Comparison of ENCODE assay signal across 9 mouse cellular contexts in the genomic region with DNA sequence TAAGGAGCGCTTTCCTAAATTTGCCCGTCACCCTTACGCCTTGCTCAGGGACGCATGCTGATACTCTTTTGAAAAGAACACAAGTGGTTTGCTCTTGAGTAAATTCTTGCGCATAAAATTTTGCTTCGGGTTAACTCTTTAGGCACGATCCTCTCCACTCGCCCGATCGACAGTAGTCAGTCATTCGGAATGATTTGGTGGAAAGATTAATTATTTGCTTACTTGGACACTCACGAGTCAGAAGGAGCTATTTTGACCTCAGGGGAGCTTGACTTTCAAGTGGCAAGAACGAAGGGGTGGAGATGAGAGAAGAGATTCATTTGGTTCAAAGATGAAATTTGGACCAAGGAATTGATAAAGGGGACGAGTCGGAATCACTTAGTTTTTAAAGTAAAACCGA. TPM values are rescaled to one million over a fixed set of nuclear protein-coding genes. Genes with fewer than 3 reads are reported as not detected.
DNase-seq lines count a peak whose midpoint lies in the region; ATAC-seq and TF ChIP-seq lines count a peak whose summit lies in the region.
"Had no signal": no experiment of that assay in that cellular context is flagged by ENCODE, and none has a peak within 500 bp of the region (broad histone marks: within the 10 kb centered on the region; RNA-seq: fewer than 3 reads in every experiment).

No protein-coding gene starts in this region.

- ATAC-seq in erythroblast, adult 5-6 weeks (replicated peaks; ENCODE audit: low FRiP score, poor library complexity, severe bottlenecking), result no peak
- ATAC-seq in forebrain, embryonic 13.5 days, result peak; percentile 28; the same call in 1 of the 2 replicates
- ATAC-seq in limb, embryonic 14.5 days (ENCODE audit: low FRiP score, low read depth), result no peak
- no peak for ATAC-seq in stomach, embryonic 14.5 days (ENCODE audit: insufficient number of reproducible peaks, insufficient read depth, low FRiP score, low read depth)

- DNase-seq in CH12.LX (ENCODE audit: extremely low read depth), result peak; percentile 37
- DNase-seq in limb, embryonic 14.5 days (ENCODE audit: low spot score), result peak; percentile 25
- no peak for DNase-seq in adrenal gland, adult 8-10 months
- no peak for DNase-seq in gastrocnemius, postnatal 14 days

- no peak for TF ChIP-seq POLR2A in CH12.LX (IDR thresholded peaks at IDR 0.05; ENCODE audit: low read depth, low read length)
- no peak for TF ChIP-seq POLR2A in limb, embryonic 14.5 days (IDR thresholded peaks at IDR 0.05; ENCODE audit: borderline replicate concordance, extremely low read depth, insufficient read depth, insufficient read length)

- peak overlapping the region; percentile 78 for H3K4me3 ChIP-seq in erythroblast, embryonic 14.5 days (replicated peaks)
- peak overlapping the region; percentile 57 to 96 (median 94) for H3K4me3 ChIP-seq in CH12.LX (replicated peaks in 1 of 3; ENCODE audit: low read depth in 2 of 3, low read length in 2 of 3, poor library complexity in 1 of 3)
- H3K4me3 ChIP-seq in forebrain, embryonic 13.5 days, result peak overlapping the region; percentile 98
- H3K4me3 ChIP-seq in limb, embryonic 14.5 days (replicated peaks; ENCODE audit: low read length), result peak overlapping the region; percentile 90
- peak overlapping the region; percentile 93 for H3K4me3 ChIP-seq in stomach, embryonic 14.5 days (ENCODE audit: low read depth, low read length)

- no peak for TF ChIP-seq EP300 in CH12.LX (IDR thresholded peaks at IDR 0.05; ENCODE audit: low read length)

- peak overlapping the region; percentile 78 for H3K4me2 ChIP-seq in CH12.LX (ENCODE audit: insufficient read depth, low read depth, poor library complexity, severe bottlenecking)
- H3K4me2 ChIP-seq in forebrain, embryonic 13.5 days, result peak overlapping the region; percentile 93
- peak overlapping the region; percentile 58 for H3K4me2 ChIP-seq in limb, embryonic 14.5 days (replicated peaks; ENCODE audit: low read depth, low read length, severe bottlenecking)
- H3K4me2 ChIP-seq in stomach, embryonic 14.5 days (replicated peaks; ENCODE audit: low read depth, low read length), result peak overlapping the region; percentile 81

- H3K9ac ChIP-seq in CH12.LX (ENCODE audit: insufficient read depth, low read depth), result peak overlapping the region; percentile 78
- peak overlapping the region; percentile 89 for H3K9ac ChIP-seq in forebrain, embryonic 13.5 days
- peak overlapping the region; percentile 94 for H3K9ac ChIP-seq in limb, embryonic 14.5 days (ENCODE audit: low read depth, low read length, severe bottlenecking)
- peak overlapping the region; percentile 14 for H3K9ac ChIP-seq in stomach, embryonic 14.5 days (replicated peaks; ENCODE audit: low read depth, low read length)

- TF ChIP-seq CTCF in CH12.LX (conservative IDR thresholded peaks at IDR 0.05 in 1 of 2, IDR thresholded peaks at IDR 0.05 in 1 of 2; ENCODE audit: low read depth in 2 of 2, low read length in 2 of 2), result no peak

- dilution Hi-C loops in CH12.LX (cut with MboI; ENCODE audit: extremely low pct_ligation_motif_present, extremely low pct_unique_long_range_greater_than_20kb, low sequenced_read_pairs), result no loop called here

- peaks cover 30% of the 10 kb centered on the region for H3K4me1 ChIP-seq in erythroblast, embryonic 14.5 days (ENCODE audit: control insufficient read depth)
- peaks cover 0 to 46% of the 10 kb centered on the region in 2 experiments; a peak in 2 of 4 replicates for H3K4me1 ChIP-seq in CH12.LX (ENCODE audit: control insufficient read depth in 1 of 2, insufficient read depth in 2 of 2)
- H3K4me1 ChIP-seq in forebrain, embryonic 13.5 days, result peaks cover 29% of the 10 kb centered on the region
- peaks cover 10% of the 10 kb centered on the region for H3K4me1 ChIP-seq in limb, embryonic 14.5 days (ENCODE audit: control insufficient read depth, insufficient read depth, low read length)
- H3K4me1 ChIP-seq in stomach, embryonic 14.5 days (ENCODE audit: control insufficient read depth, insufficient read depth, low read length), result peaks cover 7% of the 10 kb centered on the region; the same call in 1 of the 2 replicates

- 3% methylated on average over 16 of the region's 16 CpGs for WGBS in forebrain, embryonic 13.5 days
- 5% methylated on average over 16 of the region's 16 CpGs for WGBS in limb, embryonic 14.5 days
- 3% methylated on average over 16 of the region's 16 CpGs for WGBS in stomach, embryonic 14.5 days

- no peaks in the 10 kb centered on the region for H3K9me3 ChIP-seq in erythroblast, embryonic 14.5 days (ENCODE audit: control insufficient read depth, low read length)
- no peaks in the 10 kb centered on the region for H3K9me3 ChIP-seq in CH12.LX (replicated peaks; ENCODE audit: low read length)
- no peaks in the 10 kb centered on the region for H3K9me3 ChIP-seq in forebrain, embryonic 13.5 days (replicated peaks)
- no peaks in the 10 kb centered on the region for H3K9me3 ChIP-seq in limb, embryonic 14.5 days (ENCODE audit: control insufficient read depth, low read length)
- no peaks in the 10 kb centered on the region for H3K9me3 ChIP-seq in stomach, embryonic 14.5 days (ENCODE audit: control insufficient read depth, low read depth, low read length)

- intact Hi-C loops in gastrocnemius, postnatal 14 days (cut with DNase I; ENCODE audit: low total_unique reads), result no loop called here

- in situ Hi-C loops in CH12.LX (cut with MboI; ENCODE audit: low pct_ligation_motif_present, low pct_unique_long_range_greater_than_20kb, low sequenced_read_pairs), result no loop called here

- H3K27me3 ChIP-seq in erythroblast, embryonic 14.5 days (ENCODE audit: control insufficient read depth), result no peaks in the 10 kb centered on the region
- no peaks in the 10 kb centered on the region for H3K27me3 ChIP-seq in CH12.LX (replicated peaks)
- no peaks in the 10 kb centered on the region for H3K27me3 ChIP-seq in forebrain, embryonic 13.5 days
- no peaks in the 10 kb centered on the region for H3K27me3 ChIP-seq in limb, embryonic 14.5 days (ENCODE audit: control insufficient read depth, insufficient read depth, low read length)
- H3K27me3 ChIP-seq in stomach, embryonic 14.5 days (ENCODE audit: control insufficient read depth, insufficient read depth, low read length), result no peaks in the 10 kb centered on the region

- peaks cover 80% of the 10 kb centered on the region for H3K79me2 ChIP-seq in CH12.LX (replicated peaks; ENCODE audit: control insufficient read depth, extremely low read depth, insufficient read depth, poor library complexity, severe bottlenecking)

- TF ChIP-seq RAD21 in CH12.LX (IDR thresholded peaks at IDR 0.05; ENCODE audit: low read depth, low read length), result no peak

- peaks cover 59% of the 10 kb centered on the region for H3K36me3 ChIP-seq in erythroblast, embryonic 14.5 days (ENCODE audit: control insufficient read depth)
- peaks cover 35 to 60% of the 10 kb centered on the region in 2 experiments for H3K36me3 ChIP-seq in CH12.LX (replicated peaks in 1 of 2; ENCODE audit: control insufficient read depth in 1 of 2, insufficient read depth in 1 of 2, low read length in 1 of 2)
- peaks cover 53% of the 10 kb centered on the region for H3K36me3 ChIP-seq in forebrain, embryonic 13.5 days (ENCODE audit: poor library complexity, severe bottlenecking)
- H3K36me3 ChIP-seq in limb, embryonic 14.5 days (ENCODE audit: control insufficient read depth, insufficient read depth, low read length), result peaks cover 53% of the 10 kb centered on the region
- peaks cover 41% of the 10 kb centered on the region for H3K36me3 ChIP-seq in stomach, embryonic 14.5 days (ENCODE audit: control insufficient read depth, insufficient read depth, low read length)

- no peak overlapping the region for H3K27ac ChIP-seq in CH12.LX (ENCODE audit: insufficient read depth, low read depth)
- no peak overlapping the region for H3K27ac ChIP-seq in forebrain, embryonic 13.5 days
- 0 out of 2 replicates have a peak overlapping the region, but pooled peaks have one; percentile 62 for H3K27ac ChIP-seq in limb, embryonic 14.5 days (replicated peaks; ENCODE audit: low read depth, low read length)
- H3K27ac ChIP-seq in stomach, embryonic 14.5 days (ENCODE audit: low read length), result no peak overlapping the region

RNA-seq across cellular contexts. Expression of gene Alkbh1, which starts 0.4 kb away (rescaled TPM):
- polyA plus RNA-seq in erythroblast, embryonic 14.5 days (2012), result 3.9 and 4.8 TPM in 2 replicates
- 6.1 and 7.5 TPM in 2 replicates for total RNA-seq in erythroblast, adult 5-6 weeks (2015; ENCODE audit: low replicate concordance)
- total RNA-seq in erythroblast, adult 5-6 weeks (2017; ENCODE audit: low replicate concordance), result 9.8 and 15.7 TPM in 2 replicates
- total RNA-seq in CH12.LX (2012; rRNA removed) (26.8 and 31.7 TPM in 2 replicates), CH12.LX (2014; rRNA removed) (39.1 and 54.1 TPM in 2 replicates)
- polyA plus RNA-seq in CH12.LX (2012; ENCODE audit: insufficient read length, low read depth), result 32.8 and 37.3 TPM in 2 replicates
- 47.2 and 56.5 TPM in 2 replicates for polyA plus RNA-seq in forebrain, embryonic 13.5 days (2015; fragmentation: Nextera tagmentation; extraction: Ambion mirVana)
- 60.2 and 62.2 TPM in 2 replicates for polyA plus RNA-seq in limb, embryonic 14.5 days (2012; rRNA removed)
- polyA plus RNA-seq in limb, embryonic 14.5 days (2014; fragmentation: Nextera tagmentation; extraction: Ambion mirVana), result 48.3 and 59.0 TPM in 2 replicates
- polyA plus RNA-seq in stomach, embryonic 14.5 days (2014; fragmentation: Nextera tagmentation; extraction: Ambion mirVana), result 64.0 and 76.9 TPM in 2 replicates
- total RNA-seq in adrenal gland, adult 8-10 months (2022), result 10 to 100 TPM; 16.4 to 28.3 (median 21.9) TPM
- total RNA-seq in gastrocnemius, postnatal 14 days (2021), result 1 to 10 TPM; 6.0 to 7.6 TPM

RNA-seq across cellular contexts. Expression of gene Slirp, which starts 0.5 kb away (rescaled TPM):
- 0.18 TPM in 1 of 2 replicates, not detected in the other for polyA plus RNA-seq in erythroblast, embryonic 14.5 days (2012)
- 15.5 and 27.3 TPM in 2 replicates for total RNA-seq in erythroblast, adult 5-6 weeks (2015; ENCODE audit: low replicate concordance)
- 0.85 and 21.6 TPM in 2 replicates for total RNA-seq in erythroblast, adult 5-6 weeks (2017; ENCODE audit: low replicate concordance)
- total RNA-seq in CH12.LX (2012; rRNA removed) (117 and 159 TPM in 2 replicates), CH12.LX (2014; rRNA removed) (138 and 180 TPM in 2 replicates)
- polyA plus RNA-seq in CH12.LX (2012; ENCODE audit: insufficient read length, low read depth), result 261 and 271 TPM in 2 replicates
- polyA plus RNA-seq in forebrain, embryonic 13.5 days (2015; fragmentation: Nextera tagmentation; extraction: Ambion mirVana), result 327 and 345 TPM in 2 replicates
- polyA plus RNA-seq in limb, embryonic 14.5 days (2012; rRNA removed), result 62.4 and 83.4 TPM in 2 replicates
- polyA plus RNA-seq in limb, embryonic 14.5 days (2014; fragmentation: Nextera tagmentation; extraction: Ambion mirVana), result 292 and 314 TPM in 2 replicates
- 256 and 281 TPM in 2 replicates for polyA plus RNA-seq in stomach, embryonic 14.5 days (2014; fragmentation: Nextera tagmentation; extraction: Ambion mirVana)
- total RNA-seq in adrenal gland, adult 8-10 months (2022), result 100 to 1,000 TPM; 156 to 205 (median 191) TPM
- 100 to 1,000 TPM; 142 to 154 TPM for total RNA-seq in gastrocnemius, postnatal 14 days (2021)

RNA-seq across cellular contexts. Expression of gene Snw1, which starts 27.9 kb away (rescaled TPM):
- 2.1 and 2.5 TPM in 2 replicates for polyA plus RNA-seq in erythroblast, embryonic 14.5 days (2012)
- total RNA-seq in erythroblast, adult 5-6 weeks (2015; ENCODE audit: low replicate concordance), result 12.1 and 13.8 TPM in 2 replicates
- total RNA-seq in erythroblast, adult 5-6 weeks (2017; ENCODE audit: low replicate concordance), result 36.2 and 38.6 TPM in 2 replicates
- total RNA-seq in CH12.LX (2012; rRNA removed) (78.0 and 93.6 TPM in 2 replicates), CH12.LX (2014; rRNA removed) (116 and 126 TPM in 2 replicates)
- 96.8 and 113 TPM in 2 replicates for polyA plus RNA-seq in CH12.LX (2012; ENCODE audit: insufficient read length, low read depth)
- polyA plus RNA-seq in forebrain, embryonic 13.5 days (2015; fragmentation: Nextera tagmentation; extraction: Ambion mirVana), result 146 and 151 TPM in 2 replicates
- 30.8 and 45.3 TPM in 2 replicates for polyA plus RNA-seq in limb, embryonic 14.5 days (2012; rRNA removed)
- polyA plus RNA-seq in limb, embryonic 14.5 days (2014; fragmentation: Nextera tagmentation; extraction: Ambion mirVana), result 125 and 134 TPM in 2 replicates
- 124 TPM in 2 replicates for polyA plus RNA-seq in stomach, embryonic 14.5 days (2014; fragmentation: Nextera tagmentation; extraction: Ambion mirVana)
- 100 to 1,000 TPM in 1 of 4 experiments, 10 to 100 TPM in 3; 76.4 to 103 (median 91.9) TPM for total RNA-seq in adrenal gland, adult 8-10 months (2022)
- 10 to 100 TPM; 43.7 to 44.7 TPM for total RNA-seq in gastrocnemius, postnatal 14 days (2021)

RNA-seq across cellular contexts. Expression of gene Gm5788, which starts 50.3 kb away (rescaled TPM):
- polyA plus RNA-seq in erythroblast, embryonic 14.5 days (2012), result not detected in 2 replicates
- not detected in 2 replicates for total RNA-seq in erythroblast, adult 5-6 weeks (2015; ENCODE audit: low replicate concordance)
- total RNA-seq in erythroblast, adult 5-6 weeks (2017; ENCODE audit: low replicate concordance), result not detected in 2 replicates
- total RNA-seq in CH12.LX (2012; rRNA removed) (not detected in 2 replicates), CH12.LX (2014; rRNA removed) (not detected in 2 replicates)
- polyA plus RNA-seq in CH12.LX (2012; ENCODE audit: insufficient read length, low read depth), result not detected in 2 replicates
- not detected in 2 replicates for polyA plus RNA-seq in forebrain, embryonic 13.5 days (2015; fragmentation: Nextera tagmentation; extraction: Ambion mirVana)
- not detected in 2 replicates for polyA plus RNA-seq in limb, embryonic 14.5 days (2012; rRNA removed)
- not detected in 2 replicates for polyA plus RNA-seq in limb, embryonic 14.5 days (2014; fragmentation: Nextera tagmentation; extraction: Ambion mirVana)
- not detected in 2 replicates for polyA plus RNA-seq in stomach, embryonic 14.5 days (2014; fragmentation: Nextera tagmentation; extraction: Ambion mirVana)
- total RNA-seq in adrenal gland, adult 8-10 months (2022), result not detected
- total RNA-seq in gastrocnemius, postnatal 14 days (2021), result not detected
- total RNA-seq: left cerebral cortex, postnatal 25 days had no signal

RNA-seq across cellular contexts. Expression of gene Sptlc2, which starts 56.1 kb away (rescaled TPM):
- 0.29 and 0.80 TPM in 2 replicates for polyA plus RNA-seq in erythroblast, embryonic 14.5 days (2012)
- 43.7 and 57.3 TPM in 2 replicates for total RNA-seq in erythroblast, adult 5-6 weeks (2015; ENCODE audit: low replicate concordance)
- total RNA-seq in erythroblast, adult 5-6 weeks (2017; ENCODE audit: low replicate concordance), result 33.7 and 61.5 TPM in 2 replicates
- total RNA-seq in CH12.LX (2012; rRNA removed) (37.1 and 37.4 TPM in 2 replicates), CH12.LX (2014; rRNA removed) (49.2 and 56.5 TPM in 2 replicates)
- 68.6 and 72.2 TPM in 2 replicates for polyA plus RNA-seq in CH12.LX (2012; ENCODE audit: insufficient read length, low read depth)
- polyA plus RNA-seq in forebrain, embryonic 13.5 days (2015; fragmentation: Nextera tagmentation; extraction: Ambion mirVana), result 50.1 and 50.6 TPM in 2 replicates
- polyA plus RNA-seq in limb, embryonic 14.5 days (2012; rRNA removed), result 23.3 and 35.2 TPM in 2 replicates
- polyA plus RNA-seq in limb, embryonic 14.5 days (2014; fragmentation: Nextera tagmentation; extraction: Ambion mirVana), result 80.8 and 85.5 TPM in 2 replicates
- polyA plus RNA-seq in stomach, embryonic 14.5 days (2014; fragmentation: Nextera tagmentation; extraction: Ambion mirVana), result 93.4 and 100 TPM in 2 replicates
- 100 to 1,000 TPM; 224 to 333 (median 255) TPM for total RNA-seq in adrenal gland, adult 8-10 months (2022)
- 10 to 100 TPM; 16.8 to 20.2 TPM for total RNA-seq in gastrocnemius, postnatal 14 days (2021)

Comparison
In these comparisons a context has a peak if more than half of its experiments do, and no peak if none do; other contexts are left out.
1. DNase-seq: peak in CH12.LX (single experiment) and limb, embryonic 14.5 days (single experiment); none in adrenal gland, adult 8-10 months (single experiment) and gastrocnemius, postnatal 14 days (single experiment).
2. H3K9ac ChIP-seq: peak in every context shown above with its lines; median percentile 94 in limb, embryonic 14.5 days; 89 in forebrain, embryonic 13.5 days; 78 in CH12.LX; 14 in stomach, embryonic 14.5 days.
3. RNA of gene Slirp, which starts 0.5 kb away (polyA plus RNA-seq): 327 to 345 TPM in forebrain, embryonic 13.5 days, 62.4 to 314 TPM in limb, embryonic 14.5 days, 256 to 281 TPM in stomach, embryonic 14.5 days and 261 to 271 TPM in CH12.LX; 0.18 TPM in erythroblast, embryonic 14.5 days; every median in the first group is over 10 times any median in the second.
4. Peak in every context shown above with its lines, with median percentiles within 50 percentile points of each other: H3K4me3 ChIP-seq and H3K4me2 ChIP-seq.